Mouse (Mus musculus): ENCODE data around the gene Ngf. TPM values are rescaled to one million over a fixed set of nuclear protein-coding genes. Genes with fewer than 3 reads are reported as not detected.

Ngf gene
- total and polyA plus RNA-seq, 3 experiments = not detected

GRCm38 (mm10) chr3:102467121-102467520 is 2.6 kb upstream of the Ngf start:
- no peak overlapping the region for H3K9ac ChIP-seq (ENCODE audit: insufficient read depth, low read depth)
- no peak overlapping the region for H3K4me3 ChIP-seq (replicated peaks in 1 of 3; ENCODE audit: low read depth in 2 of 3, low read length in 2 of 3, poor library complexity in 1 of 3)
- no peak overlapping the region for H3K4me2 ChIP-seq (ENCODE audit: insufficient read depth, low read depth, poor library complexity, severe bottlenecking)
- H3K4me1 ChIP-seq (ENCODE audit: control insufficient read depth in 1 of 2, insufficient read depth in 2 of 2) = no peaks in the 10 kb centered on the region
- in situ Hi-C loops (cut with MboI; ENCODE audit: low pct_ligation_motif_present, low pct_unique_long_range_greater_than_20kb, low sequenced_read_pairs) = no loop called here
- no peaks in the 10 kb centered on the region for H3K36me3 ChIP-seq (replicated peaks in 1 of 2; ENCODE audit: control insufficient read depth in 1 of 2, insufficient read depth in 1 of 2, low read length in 1 of 2)
- H3K79me2 ChIP-seq (replicated peaks; ENCODE audit: control insufficient read depth, extremely low read depth, insufficient read depth, poor library complexity, severe bottlenecking) = no peaks in the 10 kb centered on the region
- DNase-seq (ENCODE audit: extremely low read depth) = no peak
- dilution Hi-C loops (cut with MboI; ENCODE audit: extremely low pct_ligation_motif_present, extremely low pct_unique_long_range_greater_than_20kb, low sequenced_read_pairs) = no loop called here
- no peaks in the 10 kb centered on the region for H3K9me3 ChIP-seq (replicated peaks; ENCODE audit: low read length)
- no peak overlapping the region for H3K27ac ChIP-seq (ENCODE audit: insufficient read depth, low read depth)
- H3K27me3 ChIP-seq (replicated peaks) = no peaks in the 10 kb centered on the region
- no peak for TF ChIP-seq CTCF (conservative IDR thresholded peaks at IDR 0.05 in 1 of 2, IDR thresholded peaks at IDR 0.05 in 1 of 2; ENCODE audit: low read depth in 2 of 2, low read length in 2 of 2)
- TF ChIP-seq TBP (conservative IDR thresholded peaks at IDR 0.05; ENCODE audit: low read depth, low read length) = no peak

DNA sequence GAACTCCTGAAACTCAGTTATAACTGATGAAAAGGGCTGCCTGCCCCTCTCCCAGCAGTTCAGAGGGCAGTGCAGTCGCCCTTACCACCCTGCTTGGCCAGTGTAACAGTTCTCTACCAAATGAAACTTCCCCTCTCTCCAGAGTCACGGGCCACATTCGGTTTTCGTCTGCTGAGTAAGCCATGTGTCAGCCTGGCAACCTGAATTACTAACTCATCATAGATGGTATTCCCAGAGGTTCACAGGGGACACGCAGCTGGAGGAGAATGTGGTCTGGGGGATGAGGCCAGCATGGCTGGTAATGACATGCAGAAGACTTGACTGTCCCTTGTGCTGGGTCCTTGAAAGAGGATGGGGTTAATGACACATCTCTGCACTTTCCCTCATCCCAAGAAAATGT is 1.5 kb downstream of the Ngf start:
- no peak for DNase-seq (ENCODE audit: extremely low read depth)
- Histone ChIP-seq H3K36me3 (replicated peaks in 1 of 2; ENCODE audit: control insufficient read depth in 1 of 2, insufficient read depth in 1 of 2, low read length in 1 of 2) (no peaks in the 10 kb centered on the region), H3K27ac (ENCODE audit: insufficient read depth, low read depth) (no peak overlapping the region), H3K9ac (ENCODE audit: insufficient read depth, low read depth) (no peak overlapping the region), H3K9me3 (replicated peaks; ENCODE audit: low read length) (peaks cover under 1% of the 10 kb centered on the region), H3K4me3 (replicated peaks in 1 of 3; ENCODE audit: low read depth in 2 of 3, low read length in 2 of 3, poor library complexity in 1 of 3) (no peak overlapping the region), H3K27me3 (replicated peaks) (no peaks in the 10 kb centered on the region), H3K79me2 (replicated peaks; ENCODE audit: control insufficient read depth, extremely low read depth, insufficient read depth, poor library complexity, severe bottlenecking) (no peaks in the 10 kb centered on the region), H3K4me2 (ENCODE audit: insufficient read depth, low read depth, poor library complexity, severe bottlenecking) (no peak overlapping the region), H3K4me1 (ENCODE audit: control insufficient read depth in 1 of 2, insufficient read depth in 2 of 2) (no peaks in the 10 kb centered on the region)
- in situ Hi-C loops (cut with MboI; ENCODE audit: low pct_ligation_motif_present, low pct_unique_long_range_greater_than_20kb, low sequenced_read_pairs) (no loop called here), dilution Hi-C loops (cut with MboI; ENCODE audit: extremely low pct_ligation_motif_present, extremely low pct_unique_long_range_greater_than_20kb, low sequenced_read_pairs) (no loop called here)
- TF ChIP-seq TBP (conservative IDR thresholded peaks at IDR 0.05; ENCODE audit: low read depth, low read length) = no peak
- TF ChIP-seq RAD21 (IDR thresholded peaks at IDR 0.05; ENCODE audit: low read depth, low read length) = no peak
- no peak for TF ChIP-seq ZNF384 (IDR thresholded peaks at IDR 0.05; ENCODE audit: low read depth, low read length)
- no peak for TF ChIP-seq KAT2A (IDR thresholded peaks at IDR 0.05; ENCODE audit: insufficient replicate concordance, low read length)
- no peak for TF ChIP-seq MYC (IDR thresholded peaks at IDR 0.05; ENCODE audit: low read depth, low read length)
- TF ChIP-seq NRF1 (IDR thresholded peaks at IDR 0.05; ENCODE audit: low read depth, low read length) = no peak
- no peak for TF ChIP-seq MEF2A (IDR thresholded peaks at IDR 0.05; ENCODE audit: borderline replicate concordance, low read depth, low read length)
- TF ChIP-seq JUN (IDR thresholded peaks at IDR 0.05; ENCODE audit: insufficient read depth, low read depth, low read length) = no peak

- Histone ChIP-seq H3K4me2 (ENCODE audit: insufficient read depth, low read depth, poor library complexity, severe bottlenecking) (no peak overlapping the region), H3K79me2 (replicated peaks; ENCODE audit: control insufficient read depth, extremely low read depth, insufficient read depth, poor library complexity, severe bottlenecking) (no peaks in the 10 kb centered on the region), H3K9ac (ENCODE audit: insufficient read depth, low read depth) (no peak overlapping the region), H3K27ac (ENCODE audit: insufficient read depth, low read depth) (no peak overlapping the region), H3K4me1 (ENCODE audit: control insufficient read depth in 1 of 2, insufficient read depth in 2 of 2) (no peaks in the 10 kb centered on the region), H3K36me3 (replicated peaks in 1 of 2; ENCODE audit: control insufficient read depth in 1 of 2, insufficient read depth in 1 of 2, low read length in 1 of 2) (no peaks in the 10 kb centered on the region), H3K27me3 (replicated peaks) (no peaks in the 10 kb centered on the region), H3K4me3 (replicated peaks in 1 of 3; ENCODE audit: low read depth in 2 of 3, low read length in 2 of 3, poor library complexity in 1 of 3) (no peak overlapping the region), H3K9me3 (replicated peaks; ENCODE audit: low read length) (peaks cover 3% of the 10 kb centered on the region)
- dilution Hi-C loops (cut with MboI; ENCODE audit: extremely low pct_ligation_motif_present, extremely low pct_unique_long_range_greater_than_20kb, low sequenced_read_pairs) = no loop called here
- no peak for DNase-seq (ENCODE audit: extremely low read depth)
- no peak for TF ChIP-seq E2F4 (IDR thresholded peaks at IDR 0.05; ENCODE audit: insufficient replicate concordance, low read depth, low read length)
- no peak for TF ChIP-seq IRF4 (IDR thresholded peaks at IDR 0.05; ENCODE audit: low read depth, low read length)
- TF ChIP-seq ETS1 (conservative IDR thresholded peaks at IDR 0.05; ENCODE audit: low read depth, low read length) = no peak
- TF ChIP-seq UBTF (IDR thresholded peaks at IDR 0.05; ENCODE audit: low read depth, low read length) = no peak
- no peak for TF ChIP-seq KAT2A (IDR thresholded peaks at IDR 0.05; ENCODE audit: insufficient replicate concordance, low read length)
- TF ChIP-seq POLR2A (IDR thresholded peaks at IDR 0.05; ENCODE audit: low read depth, low read length) = no peak
- no peak for TF ChIP-seq NELFE (IDR thresholded peaks at IDR 0.05; ENCODE audit: low read depth, low read length)
- TF ChIP-seq POLR2AphosphoS2 (IDR thresholded peaks at IDR 0.05; ENCODE audit: low read depth, low read length) = no peak
- in situ Hi-C loops (cut with MboI; ENCODE audit: low pct_ligation_motif_present, low pct_unique_long_range_greater_than_20kb, low sequenced_read_pairs) = no loop called here
Measured at GRCm38 (mm10) chr3:102471799-102472198, 2.1 kb downstream of the Ngf start.
